Mouse (Mus musculus) embryonic fibroblast, embryonic 13.5 days (primary cell): Measurements from ENCODE around the gene Vamp1.

Experiments
- CTCF ChIP-seq: IDR thresholded peaks from 2 replicates; pipeline ENCODE4 v1.5.1; 2011; ENCODE audit warnings: mild to moderate bottlenecking, control low read depth, low read length, moderate library complexity, borderline replicate concordance; ENCODE audit not compliant: insufficient read depth
- POLR2A ChIP-seq: IDR thresholded peaks from 2 replicates; pipeline ENCODE4 v1.6.1; 2011; ENCODE audit warnings: low read depth, mild to moderate bottlenecking, control low read depth, low read length, moderate library complexity

- TF ChIP-seq CTCF, result no peak
- no peak for TF ChIP-seq POLR2A
Observed at GRCm38 (mm10) chr6:125175469-125175868, 39.9 kb upstream of the Vamp1 start.
